Comparison of ENCODE assay signal across 16 mouse cellular contexts in the genomic region with DNA sequence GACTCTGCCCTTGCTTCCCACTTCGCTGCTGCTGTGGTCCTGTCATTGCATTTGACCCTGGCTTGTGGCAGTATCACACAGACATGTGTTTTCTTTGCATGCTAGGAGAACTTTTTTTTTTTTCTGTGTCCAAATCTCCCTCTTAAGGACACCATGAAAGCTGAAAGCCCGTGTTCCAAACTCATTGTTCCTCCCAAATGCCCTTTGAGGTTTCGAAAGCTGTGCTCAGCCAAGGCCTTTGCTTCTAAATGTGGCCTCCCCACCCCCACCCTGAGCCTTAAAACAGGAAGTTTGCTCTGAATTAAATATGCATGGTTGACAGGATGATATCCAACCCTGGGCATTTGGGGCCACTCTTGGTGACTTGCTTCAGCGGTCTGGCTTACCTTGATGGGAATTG. TPM values are rescaled to one million over a fixed set of nuclear protein-coding genes. Genes with fewer than 3 reads are reported as not detected.
DNase-seq lines count a peak whose midpoint lies in the region; ATAC-seq and TF ChIP-seq lines count a peak whose summit lies in the region.
"Had no signal": no experiment of that assay in that cellular context is flagged by ENCODE, and none has a peak within 500 bp of the region (broad histone marks: within the 10 kb centered on the region; RNA-seq: fewer than 3 reads in every experiment).

No protein-coding gene starts in this region.

- no peaks in the 10 kb centered on the region for H3K36me3 ChIP-seq in kidney, embryonic 15.5 days
- H3K36me3 ChIP-seq in liver, embryonic 14.5 days (replicated peaks; ENCODE audit: control insufficient read depth, insufficient read depth, low read depth), result no peaks in the 10 kb centered on the region
- H3K36me3 ChIP-seq: embryonic facial prominence, embryonic 13.5 days; forebrain, embryonic 15.5 days; intestine, embryonic 15.5 days had no signal

- 42% methylated on average over 4 of the region's 4 CpGs for whole genome bisulfite sequencing in kidney, embryonic 15.5 days
- WGBS in liver, embryonic 14.5 days (ENCODE audit: insufficient replicate concordance), result 13% methylated on average over 4 of the region's 4 CpGs

- no peak for DNase-seq in kidney, adult 18-20 months
- peak; percentile 49 for DNase-seq in R1 (ENCODE audit: low read depth, low spot score)
- DNase-seq in brain, adult 2 months (ENCODE audit: low read depth, low spot score), result peak; percentile 30
- peak; percentile 3 to 7 (median 7) for DNase-seq in liver, embryonic 14.5 days (ENCODE audit: low read depth in 3 of 3, low spot score in 3 of 3)
- no peak for DNase-seq in frontal cortex, postnatal 25 days (ENCODE audit: low spot score in 2 of 2)
- DNase-seq in urinary bladder, postnatal 4 days (ENCODE audit: low spot score in 2 of 2), result no peak
- DNase-seq: cerebellum, adult 8-10 months; gastrocnemius, postnatal 14 days; left cerebral cortex, postnatal 4 days had no signal

- H3K27me3 ChIP-seq in kidney, embryonic 15.5 days, result no peaks in the 10 kb centered on the region
- no peaks in the 10 kb centered on the region for H3K27me3 ChIP-seq in liver, embryonic 14.5 days (ENCODE audit: control insufficient read depth, insufficient read depth, low read length)
- H3K27me3 ChIP-seq: embryonic facial prominence, embryonic 13.5 days; forebrain, embryonic 15.5 days; intestine, embryonic 15.5 days had no signal

- H3K27ac ChIP-seq in kidney, embryonic 15.5 days, result peak overlapping the region; percentile 58
- no peak overlapping the region for H3K27ac ChIP-seq in liver, embryonic 14.5 days
- H3K27ac ChIP-seq: embryonic facial prominence, embryonic 13.5 days; forebrain, embryonic 15.5 days; intestine, embryonic 15.5 days; layer of hippocampus, adult 2 months had no signal

- no peak for TF ChIP-seq EP300 in liver, embryonic 14.5 days (IDR thresholded peaks at IDR 0.05; ENCODE audit: low read depth)

- no peak overlapping the region for H3K4me2 ChIP-seq in kidney, embryonic 15.5 days
- H3K4me2 ChIP-seq in liver, embryonic 14.5 days (ENCODE audit: low read depth), result no peak overlapping the region
- H3K4me2 ChIP-seq: embryonic facial prominence, embryonic 13.5 days; forebrain, embryonic 15.5 days had no signal

- ATAC-seq in kidney, embryonic 15.5 days (replicated peaks; ENCODE audit: low FRiP score), result no peak
- ATAC-seq in liver, embryonic 14.5 days (ENCODE audit: insufficient read depth), result no peak
- no peak for ATAC-seq in CD4-positive, CD25-positive, alpha-beta regulatory T cell, adult 4 months
- ATAC-seq: forebrain, embryonic 15.5 days; intestine, embryonic 15.5 days had no signal

- H3K9me3 ChIP-seq in kidney, embryonic 15.5 days (replicated peaks), result no peaks in the 10 kb centered on the region
- no peaks in the 10 kb centered on the region for H3K9me3 ChIP-seq in liver, embryonic 14.5 days (ENCODE audit: control insufficient read depth, low read length)
- H3K9me3 ChIP-seq: forebrain, embryonic 15.5 days; intestine, embryonic 15.5 days had no signal

- H3K4me1 ChIP-seq in kidney, embryonic 15.5 days, result peaks cover 79% of the 10 kb centered on the region
- H3K4me1 ChIP-seq in liver, embryonic 14.5 days (replicated peaks; ENCODE audit: control insufficient read depth in 2 of 2, insufficient read depth in 2 of 2, low read length in 1 of 2), result peaks cover 0 to 18% of the 10 kb centered on the region in 2 experiments; a peak in 2 of 4 replicates

- no peak overlapping the region for H3K9ac ChIP-seq in kidney, embryonic 15.5 days
- H3K9ac ChIP-seq in liver, embryonic 14.5 days (replicated peaks), result no peak overlapping the region
- H3K9ac ChIP-seq: embryonic facial prominence, embryonic 13.5 days; forebrain, embryonic 15.5 days; intestine, embryonic 15.5 days had no signal

- no peak for TF ChIP-seq CTCF in liver, embryonic 14.5 days (IDR thresholded peaks at IDR 0.05; ENCODE audit: low read depth)

- no peak overlapping the region for H3K4me3 ChIP-seq in kidney, embryonic 15.5 days (replicated peaks)
- H3K4me3 ChIP-seq in liver, embryonic 14.5 days (ENCODE audit: insufficient read depth in 1 of 2, low read depth in 2 of 2, low read length in 2 of 2), result no peak overlapping the region
- H3K4me3 ChIP-seq: embryonic facial prominence, embryonic 13.5 days; forebrain, embryonic 15.5 days; intestine, embryonic 15.5 days; layer of hippocampus, adult 2 months; myocyte had no signal

RNA-seq across cellular contexts. Expression of gene Dock1, which starts 27.0 kb away (rescaled TPM):
- 46.8 and 47.7 TPM in 2 replicates for polyA plus RNA-seq in kidney, embryonic 15.5 days (2015; fragmentation: Nextera tagmentation; extraction: Ambion mirVana)
- 1.4 and 1.9 TPM in 2 replicates for polyA plus RNA-seq in liver, embryonic 14.5 days (2012; rRNA removed)
- polyA plus RNA-seq in liver, embryonic 14.5 days (2014; fragmentation: Nextera tagmentation; extraction: Ambion mirVana), result 2.5 and 2.6 TPM in 2 replicates
- polyA plus RNA-seq in CD4-positive, CD25-positive, alpha-beta regulatory T cell, adult 4 months (2017; shearing (Covaris generic)), result under 1 TPM; 0.12 to 0.16 TPM

Comparison
In these comparisons a context has a peak if more than half of its experiments do, and no peak if none do; other contexts are left out.
1. DNase-seq: peak in R1 (single experiment), brain, adult 2 months (single experiment) and liver, embryonic 14.5 days (3 of 3); none in kidney, adult 18-20 months (single experiment), frontal cortex, postnatal 25 days (0 of 2) and urinary bladder, postnatal 4 days (0 of 2).
2. RNA of gene Dock1, which starts 27.0 kb away (polyA plus RNA-seq): 46.8 to 47.7 TPM in kidney, embryonic 15.5 days; 1.4 to 2.6 TPM in liver, embryonic 14.5 days and 0.12 to 0.16 TPM in CD4-positive, CD25-positive, alpha-beta regulatory T cell, adult 4 months; every median in the first group is over 10 times any median in the second.